Mouse (Mus musculus): ENCODE measurements around the gene A26c2.

Gene A26c2

DNA sequence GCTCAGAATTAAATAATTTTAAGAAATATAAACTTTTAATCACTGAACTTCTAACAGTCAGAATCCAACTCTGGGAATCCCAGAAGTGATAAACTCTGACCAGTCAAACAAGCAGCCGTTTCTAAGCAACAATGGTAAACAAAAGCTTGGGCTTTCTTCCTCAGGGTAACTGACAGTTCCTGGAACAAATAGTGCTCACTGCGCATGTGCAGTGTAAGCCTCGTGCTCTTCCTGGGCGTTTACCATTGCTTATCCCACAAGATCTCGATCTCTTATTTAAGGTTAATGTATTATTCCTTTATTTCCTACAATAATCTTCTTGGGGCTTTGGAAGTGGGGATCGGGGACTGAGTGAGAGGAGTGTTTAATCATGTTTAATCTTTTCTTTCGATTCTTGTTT lies at the start of gene A26c2:
TSS of gene A26c2 (minus strand) at position 101 of the 400 bp plus-strand sequence.
- no peak for DNase-seq

- no peak for DNase-seq
Observed at GRCm38 (mm10) chr7:62851471-62851870, 28.0 kb upstream of the A26c2 start.

All from lung, postnatal 4 days (tissue).